Mouse (Mus musculus): Measurements from ENCODE around the gene Mtmr4.

The Mtmr4 gene

GRCm38 (mm10) chr11:87615952-87616351 is 24.0 kb downstream of the Mtmr4 start:
- DNase-seq (ENCODE audit: low spot score): no peak

GRCm38 (mm10) chr11:87616790-87617474 is 25.0 kb downstream of the Mtmr4 start, which contains the start of gene Hsf5:
Gene Hsf5, plus strand, starts transcription at chr11:87617164.
- DNase-seq (ENCODE audit: low spot score): no peak

GRCm38 (mm10) chr11:87617606-87618005 is 25.6 kb downstream of the Mtmr4 start:
- no peak for DNase-seq (ENCODE audit: low spot score)

GRCm38 (mm10) chr11:87623160-87623559 is 31.2 kb downstream of the Mtmr4 start:
- DNase-seq (ENCODE audit: low spot score): no peak

- no peak for DNase-seq (ENCODE audit: low spot score)
These were observed 37.9 kb downstream of the Mtmr4 start for GRCm38 (mm10) chr11:87629859-87630258.

GRCm38 (mm10) chr11:87638793-87639192 is 46.8 kb downstream of the Mtmr4 start:
- DNase-seq (ENCODE audit: low spot score): no peak

GRCm38 (mm10) chr11:87639206-87639605 is 47.2 kb downstream of the Mtmr4 start:
- DNase-seq (ENCODE audit: low spot score): peak; percentile 32

GRCm38 (mm10) chr11:87642865-87643264 is 50.9 kb downstream of the Mtmr4 start:
- no peak for DNase-seq (ENCODE audit: low spot score)

- DNase-seq (ENCODE audit: low spot score): no peak
These were observed 62.7 kb downstream of the Mtmr4 start for GRCm38 (mm10) chr11:87654693-87655092.

GRCm38 (mm10) chr11:87659216-87659615 is 67.3 kb downstream of the Mtmr4 start:
- DNase-seq (ENCODE audit: low spot score): no peak

- DNase-seq (ENCODE audit: low spot score): peak; percentile 70
These were observed 70.4 kb downstream of the Mtmr4 start, which contains the start of gene Rnf43 for GRCm38 (mm10) chr11:87662407-87662806. Gene Rnf43, plus strand, starts transcription at chr11:87662722.

GRCm38 (mm10) chr11:87662822-87663221 is 70.9 kb downstream of the Mtmr4 start:
- DNase-seq (ENCODE audit: low spot score): no peak

GRCm38 (mm10) chr11:87663948-87664347 is 72.0 kb downstream of the Mtmr4 start:
- DNase-seq (ENCODE audit: low spot score): no peak

- DNase-seq (ENCODE audit: low spot score): no peak
These were observed 72.6 kb downstream of the Mtmr4 start for GRCm38 (mm10) chr11:87664521-87664920.

- no peak for DNase-seq (ENCODE audit: low spot score)
These were observed 73.3 kb downstream of the Mtmr4 start for GRCm38 (mm10) chr11:87665224-87665623.

- DNase-seq (ENCODE audit: low spot score): no peak
These were observed 73.7 kb downstream of the Mtmr4 start for GRCm38 (mm10) chr11:87665658-87666057.
